Mouse (Mus musculus) right cerebral cortex, postnatal 25 days (tissue): ENCODE data around the gene Tmed10.
A peak's percentile ranks its signal among the peaks of the same experiment; 100 is the strongest.

Experiments
- DNase-seq: peaks from one replicate; pipeline ENCODE4 v3.0.0; 2022

Gene Tmed10

DNA sequence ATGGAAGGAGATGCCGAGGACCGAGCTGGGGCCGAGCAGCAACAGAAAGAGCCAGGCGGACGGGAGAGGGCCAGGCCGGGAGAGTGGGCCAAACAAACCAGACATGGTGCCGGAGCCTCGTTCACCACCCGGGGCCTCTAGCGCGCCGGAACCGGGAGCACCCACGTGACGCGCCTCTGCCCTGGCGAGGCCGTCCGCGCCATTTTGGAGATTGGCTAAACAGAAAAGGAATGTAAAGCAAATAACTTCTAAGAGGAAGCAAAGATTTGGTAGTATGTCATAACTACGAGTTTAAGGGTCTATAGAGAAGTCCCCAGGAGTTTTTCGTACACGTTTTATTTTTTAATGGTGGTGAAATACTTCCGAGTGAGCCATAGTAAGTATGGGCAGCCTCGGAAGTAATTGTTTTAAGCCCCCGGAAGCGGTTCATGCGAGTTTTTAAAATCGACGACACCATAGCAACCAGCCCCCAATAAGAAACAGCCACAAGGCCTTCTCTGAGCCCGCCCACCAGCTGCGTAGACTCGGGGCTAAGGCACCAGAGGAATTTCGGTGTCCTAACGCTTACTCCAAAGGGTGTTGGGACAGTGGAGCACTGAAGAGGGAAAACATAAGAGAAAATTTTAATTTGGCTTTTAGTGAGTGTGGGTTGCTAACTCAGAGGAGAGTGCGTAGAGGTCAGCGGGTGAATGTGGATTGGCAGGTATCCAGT, at the start of gene Tmed10:
Gene Tmed10 (minus strand): TSS at position 287 of the 712 bp plus-strand sequence.
- peak; percentile 88 for DNase-seq

DNA sequence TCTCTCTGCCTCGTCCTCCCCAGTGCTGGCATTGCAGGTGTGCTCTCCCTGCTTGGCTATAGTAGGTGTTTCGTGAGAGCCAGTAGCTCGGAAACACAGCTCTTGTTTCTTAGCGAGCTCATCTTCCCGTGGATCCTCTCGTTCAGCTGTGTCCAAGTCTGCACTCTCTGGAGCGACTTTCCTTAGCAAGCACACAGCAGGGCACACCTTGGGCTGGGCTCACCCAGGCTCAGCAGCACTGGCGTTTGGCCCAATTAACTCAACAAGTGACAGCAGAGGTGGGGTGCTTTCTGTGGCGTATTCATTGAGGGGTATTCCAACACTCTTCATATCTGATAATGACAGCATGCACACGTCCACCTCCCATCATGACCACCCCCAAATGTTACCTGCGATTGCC, 48.6 kb upstream of the Tmed10 start:
- no peak for DNase-seq

DNA sequence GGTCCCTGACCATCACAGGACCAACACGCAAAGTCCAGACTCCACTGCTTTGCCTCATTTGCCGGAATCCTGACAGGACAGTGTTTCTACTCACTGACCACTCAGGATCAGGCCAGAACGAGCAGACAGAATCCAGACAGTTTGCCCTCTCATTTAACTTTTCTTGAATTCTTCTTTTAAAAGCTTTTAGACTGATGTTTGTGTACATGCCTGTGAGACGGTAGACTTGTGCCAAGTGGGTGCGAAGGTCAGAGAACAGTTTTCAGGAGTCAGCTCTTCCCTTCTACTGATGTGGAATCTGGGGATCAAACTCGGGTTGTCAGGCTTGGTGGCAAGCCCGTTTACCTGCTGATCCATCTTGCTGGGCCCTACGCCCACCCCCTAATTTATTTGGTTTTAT, 47.9 kb upstream of the Tmed10 start:
- no peak for DNase-seq

DNA sequence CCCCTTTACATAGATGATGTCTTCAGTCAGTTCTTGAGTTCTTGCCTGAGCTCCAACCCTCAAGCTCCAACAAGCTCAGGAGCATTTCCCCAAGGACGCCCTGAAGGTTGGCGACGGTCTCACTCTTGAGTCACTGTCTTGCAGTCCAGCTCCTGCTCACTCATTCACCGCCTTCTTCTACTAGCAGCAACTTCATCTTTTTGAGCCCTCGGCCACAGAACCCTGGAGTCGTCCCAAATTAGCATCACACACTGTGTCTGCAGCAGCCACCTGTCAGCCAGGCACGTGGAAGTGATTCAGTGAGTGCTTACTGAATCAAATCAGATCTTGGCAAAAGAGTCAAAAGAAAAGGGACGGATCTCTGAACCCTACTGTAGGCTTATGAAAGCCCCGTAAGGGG, 46.3 kb upstream of the Tmed10 start:
- no peak for DNase-seq

DNA sequence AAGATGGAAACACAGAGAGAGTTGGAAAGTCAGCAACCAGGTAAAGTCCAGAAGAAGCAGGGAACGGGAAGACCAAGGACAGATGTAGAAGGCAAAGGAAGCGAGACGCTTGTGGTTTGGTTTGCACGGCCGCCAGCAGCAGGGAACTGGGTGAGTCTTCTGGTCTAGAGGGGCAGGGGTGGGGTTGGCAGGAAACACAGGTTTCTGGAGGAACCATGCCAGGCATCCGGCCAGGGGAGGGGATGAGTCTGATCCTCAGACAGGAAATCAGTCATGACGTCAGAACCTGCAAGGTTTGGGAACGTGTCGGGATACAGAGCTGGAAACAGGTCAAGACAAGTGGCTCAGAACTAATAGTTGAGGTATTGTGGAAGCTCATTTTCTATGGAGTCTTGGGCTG, 43.2 kb upstream of the Tmed10 start:
- DNase-seq, result no peak

GRCm38 (mm10) chr12:85416298-85416697, 41.7 kb upstream of the Tmed10 start:
- DNase-seq, result no peak

GRCm38 (mm10) chr12:85415876-85416275, 41.2 kb upstream of the Tmed10 start:
- no peak for DNase-seq

DNA sequence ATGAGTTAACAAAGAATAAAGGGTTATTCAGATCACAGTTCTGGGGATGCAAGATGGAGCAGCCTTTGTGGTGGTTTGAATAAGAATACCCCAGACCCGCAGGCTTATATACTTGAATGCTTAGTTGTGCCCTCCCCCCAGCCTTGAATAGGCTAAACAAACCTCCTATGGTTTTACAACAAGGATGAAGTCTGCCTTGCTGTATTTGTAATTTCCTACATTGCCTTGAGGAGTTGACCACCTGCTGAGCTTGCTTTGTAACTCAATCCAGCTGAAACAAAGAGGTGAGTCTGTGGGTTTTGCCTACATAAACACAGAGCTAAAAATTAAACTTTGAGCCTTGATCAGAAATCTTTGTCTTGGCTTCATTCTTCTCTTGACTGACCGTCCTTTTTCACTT, 36.5 kb upstream of the Tmed10 start:
- DNase-seq, result no peak

DNA sequence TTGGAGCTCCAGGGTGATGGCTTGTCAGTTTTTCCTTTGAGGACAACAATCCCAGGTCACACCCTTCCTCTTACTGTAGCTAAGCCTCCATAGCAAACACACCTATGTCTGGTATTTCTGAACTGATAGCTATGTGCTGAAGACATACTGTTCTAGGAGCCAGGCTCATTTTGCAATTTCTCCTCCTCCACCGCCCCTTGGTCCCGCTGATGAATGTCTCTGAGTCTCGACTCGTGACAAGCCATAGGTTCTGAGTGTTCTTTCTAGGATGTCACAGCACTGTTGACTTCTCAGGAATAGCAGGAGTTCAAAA, 23.3 kb upstream of the Tmed10 start:
- DNase-seq, result no peak

- DNase-seq, result no peak
These were observed 22.7 kb upstream of the Tmed10 start for GRCm38 (mm10) chr12:85397063-85397959.

DNA sequence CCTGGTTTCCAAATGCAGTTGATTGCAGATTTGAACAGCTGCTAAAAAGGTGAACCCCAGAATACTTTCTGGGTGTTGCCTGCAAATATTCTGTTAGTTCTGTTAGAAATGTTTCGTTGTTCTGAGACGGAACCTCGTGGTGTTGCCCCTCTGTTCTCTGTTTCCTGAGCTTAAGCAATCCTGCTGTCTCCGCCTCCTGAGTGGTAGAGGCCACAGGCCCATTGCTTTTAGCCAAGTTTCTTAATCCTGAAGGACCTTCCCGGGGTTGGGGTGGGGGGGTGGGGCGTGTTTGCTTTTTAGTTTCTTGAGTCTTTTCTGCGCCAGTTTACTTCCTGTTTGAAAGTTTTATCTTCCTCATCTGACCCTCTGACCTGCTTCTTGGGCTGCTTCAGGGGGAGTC, 19.3 kb upstream of the Tmed10 start:
- no peak for DNase-seq

- no peak for DNase-seq
These were observed 18.9 kb upstream of the Tmed10 start for GRCm38 (mm10) chr12:85393526-85393925.

DNA sequence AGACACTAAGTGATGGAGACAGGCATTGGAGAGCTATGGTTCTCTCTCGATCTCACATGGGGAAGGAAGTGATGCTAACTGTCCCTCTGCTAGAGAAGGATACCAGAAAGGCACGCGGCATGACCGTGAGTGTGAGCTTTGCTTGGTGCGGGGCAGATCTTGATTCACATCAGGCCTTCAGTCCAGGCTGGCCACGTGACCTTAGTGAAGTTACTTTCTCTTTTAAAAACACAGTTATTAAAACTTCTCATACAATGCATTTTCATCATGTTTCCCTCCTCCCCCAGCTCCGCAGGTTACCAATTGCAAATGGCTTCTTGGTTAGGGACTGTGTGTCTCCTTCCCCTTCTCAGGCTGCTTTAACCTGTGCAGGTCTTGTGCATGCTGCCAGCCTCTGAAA, 16.5 kb upstream of the Tmed10 start:
- DNase-seq, result no peak

- no peak for DNase-seq
These were observed 14.8 kb upstream of the Tmed10 start for GRCm38 (mm10) chr12:85389204-85390185.

DNA sequence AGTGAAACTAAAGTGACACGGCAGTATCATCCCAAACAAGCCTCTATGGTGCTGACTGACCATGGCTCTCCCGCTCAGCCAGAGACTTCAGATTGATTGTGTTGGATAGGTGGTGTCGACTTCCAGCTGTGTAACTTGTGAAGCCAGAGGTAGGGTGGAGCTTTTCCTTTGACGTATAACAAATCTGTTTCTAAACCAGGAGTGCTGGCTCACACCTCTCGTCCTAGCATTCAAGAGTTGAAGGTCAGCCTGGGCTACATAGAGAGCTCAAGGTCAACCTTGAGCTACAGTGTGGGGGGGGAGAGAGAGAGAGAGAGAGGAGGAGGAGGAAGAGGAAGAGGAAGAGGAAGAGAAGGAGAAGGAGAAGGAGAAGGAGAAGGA, 11.3 kb upstream of the Tmed10 start:
- DNase-seq, result no peak

DNA sequence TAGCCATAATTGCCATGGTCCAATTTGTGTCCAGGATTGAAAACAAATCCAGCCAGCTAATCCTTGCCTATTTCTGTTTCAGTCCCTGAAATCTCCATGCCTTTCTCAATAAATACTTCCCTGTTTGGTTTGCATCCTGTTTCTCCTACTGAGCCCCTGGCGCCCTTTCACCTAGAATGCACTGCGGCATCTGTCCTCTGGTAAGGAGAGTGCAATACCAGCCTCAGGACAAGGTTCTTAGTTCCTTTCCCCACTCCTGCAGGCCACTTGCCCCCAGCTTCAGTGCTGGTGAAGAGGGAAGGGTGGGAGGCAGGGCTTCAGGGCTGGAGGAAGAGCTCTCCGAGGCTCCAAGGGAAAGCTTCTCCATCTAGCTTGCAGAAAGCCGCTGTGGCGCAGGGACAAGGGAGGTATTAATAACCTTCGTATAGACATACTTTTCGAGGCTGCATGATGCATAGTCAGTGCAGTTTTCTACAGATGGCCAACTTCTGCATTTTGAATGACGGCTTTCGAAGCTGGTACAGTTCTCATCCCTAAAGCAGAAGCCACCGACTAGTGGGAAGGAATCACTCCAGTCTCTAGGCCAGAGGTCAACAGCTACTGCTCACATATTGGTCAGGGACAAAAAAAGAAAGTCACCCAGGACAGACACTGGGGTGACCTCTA, 10.8 kb upstream of the Tmed10 start:
- DNase-seq, result no peak

GRCm38 (mm10) chr12:85382761-85383680, 8.4 kb upstream of the Tmed10 start:
- no peak for DNase-seq

DNA sequence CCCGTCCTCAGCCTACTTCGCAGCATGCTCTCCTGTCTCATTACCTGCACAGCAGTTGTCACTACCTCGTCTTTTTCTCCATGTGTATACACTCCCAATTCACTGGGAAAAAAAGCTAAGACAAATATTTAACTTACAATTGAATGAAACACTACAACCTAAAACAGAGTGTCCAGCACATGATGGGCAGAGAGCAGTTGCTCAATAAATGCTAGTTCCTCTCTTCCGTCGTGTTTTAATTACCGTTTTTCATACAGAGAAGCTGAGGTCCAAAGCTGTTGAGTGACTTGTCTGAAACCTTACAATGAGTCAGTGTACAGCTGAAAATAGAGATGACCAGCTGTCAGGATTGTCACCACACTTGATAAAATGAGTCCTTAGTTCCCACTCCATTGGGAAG, 6.9 kb upstream of the Tmed10 start:
- DNase-seq, result no peak

DNA sequence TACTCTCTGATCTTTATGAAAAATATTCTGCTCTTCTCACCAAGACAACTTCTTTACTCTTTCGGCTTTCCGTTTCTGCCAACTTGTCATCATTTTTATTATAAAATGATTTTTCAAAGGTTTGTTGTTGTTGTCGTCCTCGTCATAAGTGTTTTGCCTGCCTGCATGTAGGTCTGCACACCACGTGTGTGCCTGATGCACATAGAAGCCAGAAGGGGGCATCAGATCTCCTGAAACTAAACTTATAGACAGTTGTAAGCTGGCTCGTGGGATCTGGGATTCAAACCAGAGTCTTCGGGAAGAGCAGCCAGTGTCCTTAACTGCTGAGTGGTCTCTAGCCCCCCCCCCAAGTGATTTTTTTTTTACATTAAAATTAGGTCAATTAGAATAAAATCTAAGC, 6.3 kb upstream of the Tmed10 start:
- DNase-seq, result no peak

GRCm38 (mm10) chr12:85380308-85380707, 5.7 kb upstream of the Tmed10 start:
- no peak for DNase-seq

GRCm38 (mm10) chr12:85378271-85378670, 3.6 kb upstream of the Tmed10 start:
- DNase-seq, result no peak
